Mouse (Mus musculus): Measurements from ENCODE around the gene Ssr2. TPM values are rescaled to one million over a fixed set of nuclear protein-coding genes. Genes with fewer than 3 reads are reported as not detected.
"Not testable (repeated sequence)": the region's sequence is repeated elsewhere in the genome, so short reads cannot be mapped to it uniquely, and the experiment has no call there.

The Ssr2 gene
- polyA plus RNA-seq, 1 experiment from 2014 or later: 347 TPM

DNA sequence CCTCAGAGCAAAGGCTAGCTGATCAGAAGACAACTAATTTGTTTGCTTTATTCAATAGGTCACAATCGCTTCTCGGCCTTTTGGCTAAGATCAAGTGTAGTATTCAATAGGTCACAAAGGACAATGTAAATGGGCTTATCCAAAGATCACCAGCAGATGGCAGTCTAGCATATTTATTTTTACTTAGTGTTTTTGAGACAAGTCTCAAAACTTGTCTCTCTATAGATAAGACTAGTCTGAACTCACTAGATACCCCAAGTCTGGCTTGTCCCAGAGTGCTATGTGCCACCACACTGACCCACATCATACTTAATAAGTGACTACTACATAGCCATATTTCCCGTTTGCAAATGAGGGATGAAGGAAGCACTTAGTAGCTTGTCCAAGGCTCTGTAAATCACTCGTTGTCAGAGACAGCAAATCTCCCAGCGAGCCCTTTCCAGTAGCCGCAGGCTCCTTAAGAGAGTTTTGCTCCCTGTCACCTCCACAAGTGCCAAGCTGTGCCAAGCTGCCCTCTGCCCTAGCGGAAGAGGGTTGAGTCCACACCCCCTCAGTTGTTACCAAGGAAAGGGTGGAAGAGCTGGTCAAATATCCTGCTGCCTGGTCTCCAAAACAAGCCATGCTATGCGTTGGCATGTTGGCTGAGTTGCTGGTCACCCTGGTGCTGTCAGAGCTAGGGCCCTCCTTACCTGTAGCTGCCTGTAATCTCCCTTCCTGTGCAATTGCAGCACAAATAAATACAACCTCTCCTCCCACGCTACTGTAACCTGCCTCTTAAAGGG lies 16.5 kb downstream of the Ssr2 start:
- Histone ChIP-seq H3K9ac (no peak overlapping the region), H3K27me3 (no peaks in the 10 kb centered on the region), H3K4me3 (no peak overlapping the region), H3K4me1 (peaks cover 26% of the 10 kb centered on the region), H3K9me3 (no peaks in the 10 kb centered on the region), H3K4me2 (no peak overlapping the region), H3K36me3 (peaks cover 20% of the 10 kb centered on the region), H3K27ac (peak overlapping the region; percentile 38; the same call in 1 of the 2 replicates)
- ATAC-seq (ENCODE audit: insufficient number of reproducible peaks, low FRiP score, low TSS enrichment, low read depth): no peak
- 32% methylated on average over 9 of the region's 9 CpGs for WGBS

DNA sequence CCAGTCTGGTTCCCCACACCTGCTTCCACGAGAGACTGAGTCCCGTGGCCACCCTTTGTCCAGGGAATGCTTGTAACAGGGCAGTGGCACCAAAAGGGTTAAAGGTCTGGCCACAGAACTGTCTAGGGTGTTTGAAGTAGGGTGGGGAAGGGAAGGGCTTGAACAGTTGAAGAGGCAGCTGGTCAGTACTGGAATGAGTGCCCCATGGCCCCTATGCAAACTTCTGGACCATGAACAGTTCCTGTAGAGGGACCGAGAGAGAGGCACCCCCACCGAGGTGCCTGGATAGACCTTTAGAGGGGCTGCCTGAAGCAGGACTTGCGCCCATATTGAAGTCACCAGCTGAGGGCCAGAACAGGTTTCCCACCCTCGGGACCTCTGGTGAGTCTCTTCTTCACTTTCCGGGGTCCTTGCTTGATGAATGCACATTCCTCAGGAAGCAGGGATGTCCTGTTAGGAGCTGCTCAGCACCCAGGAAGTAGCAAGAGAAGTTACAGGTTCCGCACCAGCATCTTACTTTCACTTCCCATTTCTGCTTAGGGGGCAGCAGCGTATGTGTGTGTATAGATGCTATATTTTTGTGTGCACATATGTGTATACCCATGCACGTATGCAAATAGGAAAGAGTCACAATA lies 17.4 kb downstream of the Ssr2 start:
- Histone ChIP-seq H3K9me3 (no peaks in the 10 kb centered on the region), H3K4me2 (no peak overlapping the region), H3K4me3 (no peak overlapping the region), H3K36me3 (peaks cover 11% of the 10 kb centered on the region), H3K27ac (no peak overlapping the region), H3K4me1 (peaks cover 26% of the 10 kb centered on the region), H3K27me3 (no peaks in the 10 kb centered on the region), H3K9ac (no peak overlapping the region)
- ATAC-seq (ENCODE audit: insufficient number of reproducible peaks, low FRiP score, low TSS enrichment, low read depth): no peak
- 69% methylated on average over 10 of the region's 10 CpGs for WGBS

DNA sequence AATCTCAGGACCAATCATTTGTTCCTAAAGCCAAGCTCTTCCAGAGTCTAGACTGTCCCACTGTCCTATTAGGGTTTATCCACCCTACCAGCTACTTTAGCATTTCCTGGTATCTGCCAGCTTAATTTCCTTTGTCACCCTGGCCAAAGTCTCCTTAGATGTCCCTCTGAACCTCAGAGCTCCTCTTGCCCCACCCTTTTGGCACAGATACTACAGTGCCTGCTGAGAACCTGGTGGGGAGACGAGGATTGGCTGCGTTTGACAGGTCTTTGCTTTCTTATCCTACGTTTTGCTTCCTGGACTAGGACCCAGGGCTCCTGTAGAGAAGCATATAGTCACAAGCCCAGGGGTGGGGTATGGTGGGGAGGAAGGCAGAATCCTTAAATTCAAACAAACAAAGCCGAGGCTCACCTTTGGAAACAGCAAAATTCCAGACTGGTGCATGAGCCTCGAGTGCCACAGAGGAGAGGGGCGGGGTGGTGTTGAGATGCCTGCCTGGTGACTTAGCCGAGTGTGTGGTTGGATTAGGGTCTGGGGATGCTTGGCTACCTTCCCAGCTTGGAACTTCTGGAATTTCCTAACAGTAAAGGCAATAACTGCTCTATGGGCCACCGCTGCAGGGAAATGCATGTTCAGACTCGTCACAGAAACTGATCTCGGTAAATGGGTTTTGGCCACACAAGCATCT lies 18.4 kb downstream of the Ssr2 start:
- Histone ChIP-seq H3K4me1 (peaks cover 26% of the 10 kb centered on the region), H3K4me3 (no peak overlapping the region), H3K4me2 (no peak overlapping the region), H3K9ac (no peak overlapping the region), H3K9me3 (no peaks in the 10 kb centered on the region), H3K36me3 (0 out of 2 replicates have a peak, but pooled peaks cover 2% of the 10 kb centered on the region), H3K27me3 (no peaks in the 10 kb centered on the region), H3K27ac (peak overlapping the region; percentile 65; the same call in 1 of the 2 replicates)
- 24% methylated on average over 10 of the region's 10 CpGs for WGBS
- ATAC-seq (ENCODE audit: insufficient number of reproducible peaks, low FRiP score, low TSS enrichment, low read depth): no peak

DNA sequence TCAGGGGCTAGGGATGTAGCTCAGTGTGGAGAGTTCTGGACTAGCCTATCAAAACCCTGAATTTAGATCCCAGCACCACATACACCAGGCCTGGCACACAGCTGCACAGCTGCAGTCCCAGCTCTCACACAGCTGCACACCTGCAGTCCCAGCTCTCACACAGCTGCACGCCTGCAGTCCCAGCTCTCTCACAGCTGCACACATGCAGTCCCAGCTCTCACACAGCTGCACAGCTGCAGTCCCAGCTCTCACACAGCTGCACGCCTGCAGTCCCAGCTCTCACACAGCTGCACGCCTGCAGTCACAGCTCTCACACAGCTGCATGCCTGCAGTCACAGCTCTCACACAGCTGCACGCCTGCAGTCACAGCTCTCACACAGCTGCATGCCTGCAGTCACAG lies 20.9 kb downstream of the Ssr2 start:
- H3K4me2 ChIP-seq; H3K9ac ChIP-seq; ATAC-seq (ENCODE audit: insufficient number of reproducible peaks, low FRiP score, low TSS enrichment, low read depth); H3K36me3 ChIP-seq; H3K4me3 ChIP-seq; H3K9me3 ChIP-seq; H3K27me3 ChIP-seq; H3K27ac ChIP-seq: not testable (repeated sequence)
- WGBS: 66% methylated on average over 4 of the region's 4 CpGs
- H3K4me1 ChIP-seq: peaks cover 23% of the 10 kb centered on the region

DNA sequence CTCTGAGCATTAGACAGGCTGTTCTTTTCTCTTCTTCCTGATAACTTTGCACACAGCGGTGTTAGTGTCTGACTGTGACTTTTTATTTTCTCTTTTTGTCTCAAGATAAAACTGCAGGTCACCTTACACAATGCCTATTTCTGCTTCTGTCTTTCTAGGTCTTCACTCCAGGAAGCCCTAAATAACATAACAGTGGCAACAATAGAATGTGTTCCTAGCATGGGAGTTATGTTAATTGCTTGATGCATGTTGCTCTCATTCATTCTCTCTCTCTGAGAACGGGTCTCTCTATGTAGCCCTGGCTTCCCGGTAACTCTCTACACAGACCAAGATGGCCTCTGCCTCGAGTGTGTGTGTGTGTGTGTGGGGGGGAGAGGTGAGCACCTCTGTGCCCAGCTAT lies 26.8 kb downstream of the Ssr2 start:
- no peak overlapping the region for H3K4me3 ChIP-seq
- H3K9me3 ChIP-seq: no peaks in the 10 kb centered on the region
- WGBS: 77% methylated on average over 4 of the region's 4 CpGs
- H3K4me2 ChIP-seq: no peak overlapping the region
- no peaks in the 10 kb centered on the region for H3K36me3 ChIP-seq
- H3K27ac ChIP-seq: no peak overlapping the region
- H3K4me1 ChIP-seq: peaks cover 6% of the 10 kb centered on the region
- ATAC-seq (ENCODE audit: insufficient number of reproducible peaks, low FRiP score, low TSS enrichment, low read depth): no peak
- no peaks in the 10 kb centered on the region for H3K27me3 ChIP-seq
- H3K9ac ChIP-seq: no peak overlapping the region

DNA sequence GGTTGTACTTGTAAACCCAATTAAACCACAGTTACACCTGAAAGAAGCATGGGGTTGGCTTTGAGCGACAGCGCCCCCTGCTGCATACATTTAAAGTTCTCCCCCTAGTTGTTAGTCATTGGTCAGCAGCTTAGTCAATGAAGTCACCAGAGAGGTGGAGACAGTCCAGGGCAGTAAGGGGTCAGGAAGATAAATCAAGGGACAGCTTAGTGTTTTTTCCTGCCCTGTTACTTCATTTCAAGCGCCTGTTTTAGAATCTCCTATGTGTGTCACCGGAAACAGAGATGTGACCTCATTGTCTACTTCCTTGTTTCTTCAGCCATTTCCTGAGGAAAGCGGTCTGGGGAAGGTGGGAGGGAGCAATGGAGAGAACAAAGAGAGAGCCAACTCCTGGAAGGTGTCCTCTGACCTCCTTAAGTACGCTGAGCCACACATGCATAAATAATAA lies 28.1 kb downstream of the Ssr2 start:
- H3K4me1 ChIP-seq: peaks cover 12% of the 10 kb centered on the region
- H3K9ac ChIP-seq: no peak overlapping the region
- no peak overlapping the region for H3K4me3 ChIP-seq
- ATAC-seq (ENCODE audit: insufficient number of reproducible peaks, low FRiP score, low TSS enrichment, low read depth): no peak; the same call in 1 of the 2 replicates
- no peaks in the 10 kb centered on the region for H3K27me3 ChIP-seq
- no peaks in the 10 kb centered on the region for H3K36me3 ChIP-seq
- no peak overlapping the region for H3K27ac ChIP-seq
- no peaks in the 10 kb centered on the region for H3K9me3 ChIP-seq
- no peak overlapping the region for H3K4me2 ChIP-seq
- WGBS: 22% methylated on average over 6 of the region's 6 CpGs

DNA sequence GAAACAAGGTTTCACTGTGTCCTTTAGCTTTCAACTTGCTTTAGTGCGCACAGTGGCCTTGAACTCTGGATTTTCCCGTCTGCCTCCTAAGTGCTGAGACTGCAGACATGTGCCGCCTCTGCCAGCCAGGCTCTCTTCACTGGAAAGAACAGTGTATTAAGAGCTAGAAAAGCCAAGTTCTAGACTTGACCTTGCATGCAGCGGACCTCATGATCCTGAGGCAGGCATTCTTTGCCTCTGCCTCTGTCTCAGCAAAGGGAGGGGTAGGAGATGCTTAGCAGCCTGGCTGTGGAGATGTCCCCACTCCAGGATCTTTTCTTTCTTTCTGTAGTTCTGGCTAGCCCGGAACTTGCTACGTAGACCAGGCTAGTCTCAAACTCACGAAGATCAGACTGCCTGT lies 29.2 kb downstream of the Ssr2 start:
- no peak overlapping the region for H3K4me2 ChIP-seq
- no peaks in the 10 kb centered on the region for H3K9me3 ChIP-seq
- H3K36me3 ChIP-seq: no peaks in the 10 kb centered on the region
- no peak overlapping the region for H3K4me3 ChIP-seq
- no peak overlapping the region for H3K9ac ChIP-seq
- 90% methylated on average over 7 of the region's 7 CpGs for WGBS
- no peaks in the 10 kb centered on the region for H3K27me3 ChIP-seq
- peaks cover 12% of the 10 kb centered on the region for H3K4me1 ChIP-seq
- no peak for ATAC-seq (ENCODE audit: insufficient number of reproducible peaks, low FRiP score, low TSS enrichment, low read depth)
- H3K27ac ChIP-seq: no peak overlapping the region

DNA sequence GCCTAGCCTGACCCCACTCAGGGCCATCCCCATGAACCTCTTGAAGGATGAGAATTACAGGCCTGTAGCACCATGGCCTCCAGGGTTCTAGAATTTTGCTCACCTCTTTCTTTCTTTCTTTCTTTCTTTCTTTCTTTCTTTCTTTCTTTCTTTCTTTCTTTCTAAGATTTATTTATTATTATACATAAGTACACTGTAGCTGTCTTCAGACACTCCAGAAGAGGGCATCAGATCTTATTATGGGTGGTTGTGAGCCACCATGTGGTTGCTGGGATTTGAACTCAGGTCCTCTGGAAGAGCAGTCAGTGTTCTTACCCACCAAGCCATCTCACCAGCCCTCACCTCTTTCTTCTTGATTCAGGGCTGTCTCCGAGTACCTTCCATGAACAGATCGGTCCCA lies 30.0 kb downstream of the Ssr2 start, which contains the start of gene Arhgef2:
Gene Arhgef2 (plus strand): TSS at position 301 of the 400 bp plus-strand sequence.
- H3K9ac ChIP-seq: peak within 1 kb of the TSS; percentile 11; the same call in 1 of the 2 replicates
- not testable (repeated sequence) for H3K36me3 ChIP-seq; H3K27me3 ChIP-seq; H3K4me3 ChIP-seq; H3K4me2 ChIP-seq; H3K27ac ChIP-seq; H3K9me3 ChIP-seq; ATAC-seq (ENCODE audit: insufficient number of reproducible peaks, low FRiP score, low TSS enrichment, low read depth)
- 83% methylated on average over 2 of the region's 2 CpGs for WGBS
- peaks cover 12% of the 10 kb centered on the region for H3K4me1 ChIP-seq

DNA sequence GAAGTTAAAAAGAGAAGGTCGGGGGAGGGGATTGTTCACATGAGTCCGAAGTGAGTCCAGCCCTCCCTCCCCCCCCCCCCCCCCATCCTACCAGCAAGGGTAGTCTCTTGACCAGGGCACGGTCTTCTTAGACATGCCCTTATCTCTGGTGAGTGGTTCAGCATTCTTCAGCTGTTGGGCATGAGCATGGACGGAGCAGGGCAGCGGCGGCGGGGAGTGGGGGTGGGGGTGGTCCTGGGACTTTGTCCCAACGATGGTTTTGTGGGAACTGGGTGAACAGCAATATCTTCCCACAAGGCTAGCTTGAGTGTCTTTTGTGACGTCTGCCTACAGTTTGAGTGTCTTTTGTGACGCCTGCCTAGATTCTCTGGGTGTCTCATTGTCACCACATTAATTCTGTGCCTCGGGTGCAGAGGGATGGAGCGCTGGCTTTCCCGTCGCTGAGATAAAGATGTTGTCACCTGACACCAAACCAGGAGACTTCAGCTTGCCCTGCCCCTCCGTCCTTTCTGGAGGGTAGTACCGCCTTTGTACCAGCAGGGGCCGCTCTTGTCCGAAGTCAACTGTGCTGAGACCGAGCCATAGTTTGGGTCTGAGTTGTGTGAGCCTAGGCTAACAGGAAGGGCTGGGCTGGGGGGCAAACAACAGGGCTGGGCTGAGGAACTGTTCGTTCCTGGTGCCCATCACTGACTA lies 31.5 kb downstream of the Ssr2 start:
- peak overlapping the region; percentile 43 for H3K4me2 ChIP-seq
- H3K36me3 ChIP-seq: no peaks in the 10 kb centered on the region
- peak; percentile 82 for ATAC-seq (ENCODE audit: insufficient number of reproducible peaks, low FRiP score, low TSS enrichment, low read depth)
- peak overlapping the region; percentile 22 for H3K4me3 ChIP-seq
- 2% methylated on average over 20 of the region's 20 CpGs for whole genome bisulfite sequencing
- H3K4me1 ChIP-seq: peaks cover 12% of the 10 kb centered on the region
- no peaks in the 10 kb centered on the region for H3K27me3 ChIP-seq
- H3K27ac ChIP-seq: no peak overlapping the region
- no peaks in the 10 kb centered on the region for H3K9me3 ChIP-seq
- peak overlapping the region; percentile 27; the same call in 1 of the 2 replicates for H3K9ac ChIP-seq

DNA sequence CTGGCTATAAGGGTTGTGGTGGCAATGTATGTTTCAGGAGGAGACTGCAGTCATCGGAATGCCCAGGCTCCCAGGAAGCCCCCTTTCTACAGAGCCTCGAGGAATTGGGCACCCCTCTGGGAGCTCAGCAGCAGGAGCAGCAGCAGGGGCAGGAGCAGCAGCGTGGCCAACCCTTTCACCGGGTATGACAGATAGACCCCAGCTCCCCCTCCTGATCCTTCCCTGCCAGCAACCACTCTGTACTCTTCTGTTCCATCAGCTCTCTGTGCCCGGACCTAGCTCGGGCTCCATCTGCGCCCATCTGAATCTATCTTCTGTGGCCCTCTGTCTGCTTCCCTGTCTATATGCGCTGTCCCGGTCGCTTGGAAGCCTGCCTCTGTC lies 32.1 kb downstream of the Ssr2 start:
- peak overlapping the region; percentile 27; the same call in 1 of the 2 replicates for H3K9ac ChIP-seq
- 0 out of 2 replicates have a peak, but pooled peaks have one; percentile 37 for ATAC-seq (ENCODE audit: insufficient number of reproducible peaks, low FRiP score, low TSS enrichment, low read depth)
- H3K36me3 ChIP-seq: no peaks in the 10 kb centered on the region
- H3K4me3 ChIP-seq: peak overlapping the region; percentile 22
- WGBS: 30% methylated on average over 10 of the region's 10 CpGs
- H3K27ac ChIP-seq: no peak overlapping the region
- peaks cover 12% of the 10 kb centered on the region for H3K4me1 ChIP-seq
- no peaks in the 10 kb centered on the region for H3K9me3 ChIP-seq
- peak overlapping the region; percentile 43 for H3K4me2 ChIP-seq
- no peaks in the 10 kb centered on the region for H3K27me3 ChIP-seq

DNA sequence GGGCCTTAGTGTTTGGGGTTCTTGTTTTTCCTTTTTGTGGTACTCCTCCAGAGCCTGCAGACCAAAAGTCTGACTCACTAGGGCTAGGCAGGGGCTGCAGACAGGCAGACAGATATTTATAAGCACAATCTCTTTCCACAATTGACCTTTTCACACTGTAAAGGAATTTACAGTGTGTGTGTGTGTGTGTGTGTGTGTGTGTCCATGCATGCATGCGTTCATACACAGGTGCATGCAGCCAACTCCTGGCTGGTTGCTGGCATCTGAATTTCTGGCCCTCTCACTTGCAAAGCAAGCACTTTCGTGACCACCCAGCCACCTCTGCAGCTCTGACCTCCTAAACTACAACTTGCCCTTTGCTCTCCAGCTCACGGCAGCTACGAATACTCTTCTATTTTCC lies 33.4 kb downstream of the Ssr2 start:
- Histone ChIP-seq H3K36me3 (no peaks in the 10 kb centered on the region), H3K9me3 (no peaks in the 10 kb centered on the region), H3K27me3 (no peaks in the 10 kb centered on the region), H3K4me2 (no peak overlapping the region), H3K4me1 (peaks cover 12% of the 10 kb centered on the region), H3K27ac (no peak overlapping the region), H3K9ac (no peak overlapping the region), H3K4me3 (no peak overlapping the region)
- WGBS: 57% methylated on average over 4 of the region's 4 CpGs
- no peak for ATAC-seq (ENCODE audit: insufficient number of reproducible peaks, low FRiP score, low TSS enrichment, low read depth)
